Mouse (Mus musculus) right cerebral cortex, postnatal 14 days (tissue): ENCODE data around the gene Ptprk.

Source experiments
- DNase-seq: peaks from one replicate; pipeline ENCODE4 v3.0.0; 2022

Ptprk gene

DNA sequence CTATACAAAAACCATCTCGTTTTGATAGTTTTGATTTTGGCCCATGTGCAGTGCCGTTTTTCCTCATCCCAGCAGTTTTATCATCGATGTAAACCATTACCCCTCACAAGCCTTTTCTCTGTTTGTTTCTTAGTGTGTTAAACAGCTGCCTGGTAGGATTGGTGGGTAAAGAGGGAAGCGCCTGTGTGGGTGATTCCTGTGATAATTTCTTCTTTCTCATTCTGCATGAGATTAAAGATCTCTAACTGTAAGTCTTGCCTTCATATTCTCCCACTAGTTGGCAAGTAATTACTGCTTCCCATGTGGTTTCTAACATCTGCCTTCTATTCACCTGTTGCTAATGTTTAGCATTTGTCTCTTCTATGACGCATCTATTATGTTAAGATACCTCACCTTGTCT is 116.8 kb downstream of the Ptprk start:
- DNase-seq: no peak

DNA sequence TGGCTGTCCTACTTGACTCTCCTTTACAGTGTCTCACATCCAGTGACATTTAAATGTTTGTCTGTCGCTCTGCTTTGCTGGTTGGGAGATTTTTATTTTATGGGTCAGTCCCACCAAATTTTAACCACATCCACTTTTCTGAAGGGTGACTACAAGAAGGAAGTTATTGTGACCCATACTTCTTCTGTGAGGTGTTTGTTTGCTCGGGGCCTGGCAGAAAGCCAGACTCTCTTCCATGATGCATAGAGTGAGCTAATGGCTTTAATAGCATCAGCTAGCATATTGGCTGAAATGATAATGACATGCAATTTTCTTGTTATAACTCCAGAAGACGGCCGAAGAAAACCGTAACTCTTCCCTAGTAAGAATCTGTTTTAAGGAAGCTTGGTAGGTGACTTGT is 119.0 kb downstream of the Ptprk start:
- no peak for DNase-seq

DNA sequence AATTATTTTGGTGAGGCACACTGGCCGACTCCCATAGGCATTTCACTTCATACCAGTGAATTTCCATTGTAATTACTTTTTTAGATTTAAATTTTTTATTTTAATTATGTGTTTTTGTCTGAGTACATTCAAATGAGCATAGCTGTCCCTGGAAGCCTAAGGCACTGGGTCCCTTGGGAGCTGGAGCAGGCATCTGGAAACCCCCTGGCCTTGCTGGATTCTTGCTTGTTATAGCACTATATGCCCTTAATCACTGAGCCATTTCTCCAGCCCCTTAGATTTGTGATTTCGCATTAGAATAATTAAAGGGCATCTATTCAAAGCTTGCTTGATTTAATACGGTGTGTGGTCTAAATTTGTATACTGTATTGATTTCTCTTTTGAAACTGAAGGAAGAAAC is 126.0 kb downstream of the Ptprk start:
- no peak for DNase-seq

DNA sequence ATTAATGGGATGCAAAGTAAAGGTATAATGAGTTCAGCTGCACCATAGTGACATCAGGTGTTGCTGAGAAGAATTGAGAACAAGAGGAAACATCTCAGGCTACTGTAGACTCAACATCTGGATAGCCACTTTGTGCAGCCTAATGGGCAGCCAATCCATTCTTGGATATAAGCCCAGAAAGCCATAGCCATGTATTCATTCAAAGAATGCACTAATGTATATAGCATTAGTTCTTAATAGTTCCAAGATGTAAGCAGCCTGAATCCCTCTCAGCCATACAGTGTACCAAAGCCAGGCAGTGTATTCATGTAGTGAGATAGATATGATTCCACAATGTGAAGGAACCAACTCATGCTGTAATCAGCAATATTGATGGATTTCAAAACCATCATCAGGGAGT is 134.8 kb downstream of the Ptprk start:
- no peak for DNase-seq

DNA sequence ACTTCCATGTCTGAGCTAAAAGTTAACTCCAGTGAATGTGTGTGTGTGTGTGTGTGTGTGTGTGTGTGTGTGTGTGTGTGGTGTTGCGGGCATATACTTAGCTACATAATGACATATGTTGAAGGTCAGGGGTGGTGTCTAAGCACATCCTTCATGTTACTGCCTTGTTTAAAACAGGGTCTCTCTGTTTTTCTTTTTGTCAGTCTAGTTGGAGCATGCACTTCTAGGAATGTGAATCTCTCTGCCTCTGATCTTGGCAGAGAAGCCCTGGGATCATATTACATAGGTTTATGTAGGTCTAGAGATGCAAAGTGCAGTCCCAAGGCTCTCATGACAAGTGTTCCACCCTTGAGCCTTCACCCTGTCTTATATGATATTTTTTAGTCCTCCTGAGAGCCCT is 137.5 kb downstream of the Ptprk start:
- no peak for DNase-seq

DNA sequence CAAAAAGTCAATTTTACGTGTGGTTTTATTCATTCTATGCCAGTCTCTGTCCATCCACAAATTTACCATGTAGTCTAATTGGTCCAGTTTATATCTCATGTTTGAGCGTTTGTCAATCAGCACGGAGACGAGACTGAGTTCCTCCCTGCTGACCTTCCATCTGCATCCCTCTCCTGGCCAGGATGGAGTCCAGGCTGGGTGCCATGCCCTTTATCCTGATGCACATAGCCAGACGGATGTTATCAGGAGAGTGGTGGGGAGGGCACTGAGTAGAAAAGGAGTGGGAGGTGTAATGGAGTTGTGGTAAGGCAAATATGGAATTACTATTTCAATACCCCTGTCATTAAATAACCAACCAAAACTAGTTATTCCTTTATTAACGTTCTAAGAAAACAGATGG is 140.5 kb downstream of the Ptprk start:
- DNase-seq: no peak

DNA sequence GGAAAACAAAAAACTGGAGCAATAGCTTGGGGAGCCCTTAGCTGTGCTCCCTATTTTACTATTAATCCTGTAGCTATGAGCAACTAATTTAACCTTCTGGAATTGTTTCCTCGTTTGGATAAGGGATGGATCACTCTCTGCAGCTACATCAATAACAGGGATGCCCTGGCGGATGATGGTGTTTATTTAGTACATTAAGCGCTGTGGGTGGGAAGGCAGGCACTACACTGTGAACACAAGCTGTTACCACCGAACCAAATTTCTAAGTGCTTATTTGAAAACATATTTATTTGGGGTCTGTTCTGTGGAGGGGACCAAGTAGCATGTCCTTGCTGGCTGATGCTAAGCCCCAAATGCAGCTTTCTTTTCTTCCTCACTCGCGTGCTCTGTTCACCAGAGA is 149.0 kb downstream of the Ptprk start:
- DNase-seq: no peak

DNA sequence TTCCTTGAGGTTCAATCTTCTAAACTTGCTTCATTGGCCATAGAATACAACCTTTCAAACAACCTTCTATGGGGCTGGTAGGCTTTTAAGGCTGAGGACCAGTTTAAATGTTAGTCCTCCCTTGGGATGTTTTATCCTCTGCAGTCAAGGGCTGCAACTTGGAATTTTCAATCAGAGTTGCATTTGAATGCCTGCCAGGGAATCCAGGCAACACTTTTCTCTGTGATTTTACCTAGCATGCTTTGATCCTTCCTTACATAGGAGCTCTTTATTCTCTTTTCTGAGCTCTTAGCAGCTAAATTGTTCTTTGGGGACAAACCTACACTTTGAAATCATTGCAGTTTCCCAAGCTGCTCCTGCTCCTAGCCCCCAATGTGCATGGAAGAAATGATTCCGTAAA is 149.8 kb downstream of the Ptprk start:
- no peak for DNase-seq

DNA sequence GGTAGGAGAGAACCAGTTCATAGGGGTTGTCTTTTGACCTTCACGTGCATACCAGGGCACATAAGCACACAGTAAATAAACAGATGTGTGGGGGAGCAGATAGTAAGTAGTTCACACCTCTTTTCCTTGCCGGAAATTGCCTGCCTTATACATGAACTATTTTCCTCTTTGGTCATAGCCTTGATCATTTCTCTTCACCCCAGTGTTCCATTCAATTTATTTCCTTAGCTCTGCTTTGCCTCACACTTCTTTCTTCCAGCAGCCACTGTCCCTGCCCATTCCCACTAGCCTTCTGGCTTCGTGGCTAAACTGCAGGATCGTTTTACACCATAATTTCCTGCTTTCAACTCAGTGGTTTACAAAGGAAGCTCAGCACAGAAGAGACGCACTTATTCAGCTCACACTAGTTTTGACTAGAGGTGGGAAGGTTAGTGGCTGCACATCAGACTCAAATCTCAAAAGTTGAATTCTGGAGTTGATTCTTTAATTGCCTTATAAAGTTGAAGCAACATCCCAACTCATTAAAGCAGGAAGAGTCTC is 151.0 kb downstream of the Ptprk start:
- DNase-seq: no peak

DNA sequence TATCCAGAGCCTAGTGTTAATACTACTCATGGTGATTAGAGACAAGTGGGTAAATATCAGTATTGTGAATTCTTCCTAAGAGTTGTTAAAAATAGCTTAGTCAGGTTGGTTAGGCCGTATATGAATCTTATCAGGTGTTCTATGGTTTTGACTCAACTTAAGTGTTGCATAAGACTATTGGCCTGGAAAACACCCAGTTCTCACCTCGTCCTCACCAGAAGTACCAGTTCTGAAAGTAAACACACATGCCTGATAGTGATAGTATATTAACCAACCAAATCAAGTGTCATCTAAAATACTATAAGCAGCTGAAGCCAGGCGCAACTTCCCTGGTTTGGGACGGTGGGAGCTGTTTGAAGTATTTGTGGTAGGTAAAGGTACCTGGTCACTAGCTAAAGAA is 153.1 kb downstream of the Ptprk start:
- DNase-seq: no peak

DNA sequence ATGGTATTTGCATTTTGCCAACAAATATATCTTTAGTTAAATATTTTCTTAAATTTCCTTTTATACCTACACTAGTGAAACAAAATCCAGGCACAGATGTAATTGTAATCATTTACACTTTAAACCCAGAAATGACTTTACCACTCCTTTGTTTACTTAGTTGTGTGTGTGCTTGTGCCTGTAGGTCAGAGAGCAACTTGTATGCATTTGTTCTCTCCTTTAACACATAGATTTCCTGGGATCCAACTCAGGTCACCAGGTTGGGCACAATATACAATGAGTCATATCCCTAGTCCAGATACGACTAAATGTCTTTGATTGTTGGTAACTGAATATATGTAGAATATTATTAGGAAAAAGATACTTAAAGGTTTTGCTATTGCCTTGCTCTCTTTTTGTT is 153.6 kb downstream of the Ptprk start:
- no peak for DNase-seq

DNA sequence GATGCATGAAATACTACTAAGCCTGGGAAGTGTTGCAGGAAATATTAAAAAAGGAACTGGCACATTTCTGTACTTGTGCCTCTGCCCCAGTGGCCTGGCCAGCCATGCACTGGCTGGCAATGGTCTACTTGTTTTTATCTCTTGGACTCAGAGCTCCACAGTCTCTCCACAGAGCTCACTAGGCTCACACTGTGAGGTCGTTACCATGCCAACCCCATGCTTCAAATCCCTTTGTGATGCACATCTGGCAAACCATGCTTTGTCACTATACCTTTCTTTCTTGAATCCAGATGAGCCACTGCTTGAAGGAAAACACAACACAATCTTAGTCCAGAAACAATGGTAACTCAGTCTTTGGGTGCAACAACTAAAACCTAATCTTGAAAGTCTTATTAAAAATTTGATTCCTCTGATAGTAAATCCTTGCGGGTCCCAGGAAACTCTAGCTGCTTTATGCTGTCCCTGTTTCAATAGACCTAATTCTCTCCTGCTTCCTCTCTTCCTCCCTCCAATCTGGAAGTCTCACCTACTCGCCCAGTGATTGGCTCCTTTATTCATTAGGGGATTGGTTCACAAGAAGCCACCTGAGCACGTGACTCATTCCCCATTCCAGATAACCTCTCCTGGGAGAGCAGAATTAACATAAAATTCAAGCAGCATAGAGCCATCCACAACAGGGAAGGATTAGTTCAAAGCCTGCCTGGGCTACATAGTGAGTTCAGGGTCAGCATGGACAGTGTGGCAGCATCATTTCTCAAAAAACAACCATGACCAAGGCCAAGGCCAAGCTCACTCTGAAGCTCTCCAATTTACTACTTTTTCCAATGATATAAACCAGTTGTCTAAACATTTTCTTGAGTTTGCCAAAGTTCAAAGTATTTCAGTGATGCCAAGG is 157.9 kb downstream of the Ptprk start:
- DNase-seq: no peak

DNA sequence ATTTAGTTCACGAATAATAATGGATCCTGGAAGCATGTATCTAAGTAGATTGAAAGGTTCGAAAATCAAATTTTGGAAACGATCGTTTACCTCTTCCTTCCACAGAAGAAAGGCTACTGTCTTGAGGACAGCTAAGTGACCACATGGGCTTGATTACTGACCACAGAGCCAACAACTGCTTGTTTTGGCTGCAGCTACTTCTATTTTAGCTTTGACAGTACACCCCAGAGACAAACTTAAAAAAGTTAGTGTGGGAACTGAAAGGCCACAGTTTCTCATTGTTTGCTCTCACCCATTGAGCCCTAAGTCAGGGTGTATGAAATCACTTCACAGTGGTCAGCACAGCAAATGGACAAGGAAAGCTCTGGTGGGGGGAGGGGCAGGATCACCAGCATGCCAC is 174.4 kb downstream of the Ptprk start:
- DNase-seq: no peak

DNA sequence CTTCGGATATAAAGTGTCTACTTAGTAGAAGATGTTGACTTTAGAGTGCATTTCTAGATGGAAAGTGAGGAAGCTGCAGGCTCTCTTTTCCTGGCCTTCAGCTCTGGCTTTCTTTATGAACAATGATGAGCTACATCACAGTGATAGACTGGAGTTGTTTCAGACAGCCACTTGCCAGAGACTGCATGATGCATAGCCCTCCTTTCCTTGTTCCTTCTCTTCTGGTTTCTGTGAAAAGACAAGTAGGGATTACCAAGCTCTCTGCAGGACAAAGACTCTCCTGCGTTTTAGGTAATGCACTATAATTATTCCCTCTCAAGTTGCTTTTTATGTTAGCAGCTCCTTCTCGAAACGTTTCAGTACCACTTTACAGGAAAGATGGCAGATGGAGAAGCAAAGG is 176.8 kb downstream of the Ptprk start:
- no peak for DNase-seq

DNA sequence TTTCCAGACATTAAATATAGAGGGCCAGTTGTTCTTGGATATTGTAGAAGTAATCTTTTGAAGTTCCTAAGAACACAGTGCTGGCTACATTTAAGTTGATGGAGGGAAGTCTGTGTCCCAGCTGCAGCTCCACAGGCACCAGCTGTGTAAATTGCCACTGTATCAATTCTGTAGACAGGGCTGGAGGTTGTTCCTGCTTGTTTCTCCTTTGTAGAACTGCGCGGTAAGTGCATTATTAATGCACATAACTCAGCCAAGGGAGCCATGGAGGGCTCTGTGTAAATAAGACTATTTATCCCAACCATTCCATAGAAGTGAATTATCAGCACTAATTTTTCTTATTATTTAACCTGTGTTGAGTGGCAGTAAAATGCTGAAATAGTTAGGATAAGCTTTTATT is 186.0 kb downstream of the Ptprk start:
- no peak for DNase-seq

DNA sequence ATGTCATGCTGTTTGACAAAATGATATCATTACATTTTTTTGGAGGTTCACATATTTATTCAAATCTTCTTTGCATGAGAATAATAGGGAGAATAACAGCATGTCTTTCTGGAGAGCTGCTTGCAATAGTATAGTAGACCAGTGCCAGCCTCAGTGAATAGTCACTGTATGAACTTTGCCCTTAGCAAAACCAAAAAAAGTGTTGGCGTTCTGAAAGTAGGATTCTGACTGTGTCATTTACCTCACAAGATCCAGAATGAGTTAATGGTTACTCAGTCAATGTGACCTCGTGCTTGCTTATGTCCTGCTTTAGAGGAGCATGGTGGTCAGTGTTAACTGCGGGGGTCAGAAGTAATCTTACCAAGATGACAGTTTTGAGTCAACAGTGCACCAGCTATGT is 187.5 kb downstream of the Ptprk start:
- no peak for DNase-seq

DNA sequence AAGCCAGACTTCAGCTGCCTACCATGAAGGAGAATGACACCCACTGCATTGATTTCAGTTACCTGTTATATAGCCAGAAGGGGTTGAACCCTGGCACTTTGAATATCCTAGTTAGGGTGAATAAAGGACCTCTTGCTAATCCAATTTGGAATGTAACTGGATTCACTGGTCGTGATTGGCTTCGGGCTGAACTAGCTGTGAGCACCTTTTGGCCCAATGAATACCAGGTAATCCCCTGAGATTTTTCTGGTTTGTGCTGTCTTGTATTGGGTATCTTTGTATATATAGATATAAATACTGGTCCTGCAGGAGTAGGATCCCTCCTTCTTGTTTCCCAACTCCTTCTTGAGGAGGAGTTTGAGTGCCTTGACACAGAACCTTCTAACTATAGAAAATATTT is 188.9 kb downstream of the Ptprk start:
- no peak for DNase-seq

DNA sequence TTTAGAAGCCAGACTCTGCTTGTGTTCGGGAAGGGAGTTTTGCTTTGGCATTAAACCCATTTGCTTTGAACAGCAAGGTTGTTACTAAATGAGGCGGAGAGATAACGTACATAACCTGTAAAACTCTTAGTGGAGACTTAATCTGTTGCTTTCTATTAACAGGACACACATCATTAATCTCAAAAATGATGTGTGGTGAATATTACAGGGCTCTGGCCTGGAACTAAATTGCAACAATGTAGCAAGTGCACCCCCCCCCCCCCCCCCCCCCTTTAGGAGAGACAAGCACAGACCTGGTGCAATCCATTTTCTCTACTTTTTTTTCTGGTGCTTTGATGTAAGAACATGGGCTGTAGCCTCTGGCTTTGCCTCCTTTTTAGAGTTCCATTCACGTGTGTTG is 195.7 kb downstream of the Ptprk start:
- DNase-seq: no peak

DNA sequence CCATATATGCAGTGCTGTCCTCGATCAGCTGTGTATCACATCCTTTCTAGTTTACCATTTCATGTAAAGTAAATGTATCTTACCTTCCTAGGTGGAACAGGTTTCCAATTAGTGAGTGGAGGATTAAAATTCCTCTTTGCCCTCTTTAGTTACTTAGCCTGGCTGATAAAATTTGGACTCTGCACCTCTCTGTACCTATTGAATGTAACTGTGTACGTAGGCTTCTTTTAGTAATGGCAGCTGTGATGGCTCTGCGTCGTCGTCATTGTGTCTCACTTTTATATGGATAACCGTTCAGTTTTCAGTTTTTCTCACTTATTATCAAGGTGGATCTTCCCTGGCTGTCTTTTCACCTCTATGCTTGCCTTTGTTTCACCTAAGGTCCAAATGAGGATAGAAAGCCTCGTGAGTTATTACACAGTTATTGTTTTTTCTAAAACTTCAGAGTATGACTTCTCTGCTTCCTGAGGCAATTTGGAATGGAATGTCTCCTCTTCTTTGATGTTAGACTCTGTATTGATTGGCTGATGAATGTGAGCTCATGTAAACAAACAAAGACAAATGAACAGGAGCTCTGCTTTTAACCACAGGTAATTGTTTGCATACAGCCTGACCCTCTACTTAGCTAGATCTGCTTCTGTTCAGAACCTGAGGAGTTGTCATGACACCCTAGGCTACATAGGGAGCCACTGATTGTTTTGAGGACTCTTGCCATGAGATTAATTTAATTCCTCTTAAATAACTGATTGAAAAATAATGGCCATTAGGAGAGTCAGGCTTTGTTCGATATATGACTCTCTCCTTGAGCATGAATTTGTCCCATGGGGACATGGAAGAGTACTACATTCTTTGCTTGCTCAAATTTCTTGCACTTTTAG is 197.3 kb downstream of the Ptprk start:
- no peak for DNase-seq

DNA sequence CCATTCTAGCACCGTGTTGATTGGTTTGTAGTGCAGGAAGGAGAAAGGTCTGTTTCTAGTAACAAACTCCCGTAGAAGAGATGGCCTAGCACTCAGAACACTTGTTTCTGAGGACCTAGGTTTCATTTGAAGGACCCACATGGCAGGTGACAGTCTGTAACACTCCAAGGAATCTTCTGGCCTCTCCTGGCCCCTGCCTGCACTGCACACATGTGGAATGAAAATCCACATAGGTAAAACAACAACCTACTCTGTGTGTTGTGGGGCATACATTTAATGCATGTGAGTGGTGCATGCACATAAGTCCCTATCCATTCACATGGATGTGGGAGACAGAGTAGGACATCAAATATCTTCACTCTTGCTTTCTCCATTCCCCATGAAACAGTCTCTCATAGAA is 204.1 kb downstream of the Ptprk start:
- no peak for DNase-seq

DNA sequence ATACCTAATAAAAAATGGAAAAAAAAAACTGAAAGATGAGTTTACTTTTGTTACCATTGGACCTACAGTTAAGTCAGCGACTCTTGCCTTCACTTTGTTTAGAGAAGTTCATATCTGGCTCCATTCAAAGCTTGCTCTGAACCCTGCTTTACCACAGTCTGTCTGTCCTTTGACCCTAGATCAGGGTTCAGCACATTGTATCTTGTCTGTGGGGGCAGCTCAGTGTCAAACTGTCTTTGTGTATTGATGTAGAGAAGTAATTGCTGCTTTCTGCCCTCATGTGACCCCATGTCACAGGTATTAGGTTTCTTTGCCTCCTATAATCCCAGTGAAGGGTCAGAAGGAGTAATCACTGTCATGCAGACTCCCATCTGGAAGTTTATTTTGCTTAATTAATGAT is 222.9 kb downstream of the Ptprk start:
- no peak for DNase-seq

DNA sequence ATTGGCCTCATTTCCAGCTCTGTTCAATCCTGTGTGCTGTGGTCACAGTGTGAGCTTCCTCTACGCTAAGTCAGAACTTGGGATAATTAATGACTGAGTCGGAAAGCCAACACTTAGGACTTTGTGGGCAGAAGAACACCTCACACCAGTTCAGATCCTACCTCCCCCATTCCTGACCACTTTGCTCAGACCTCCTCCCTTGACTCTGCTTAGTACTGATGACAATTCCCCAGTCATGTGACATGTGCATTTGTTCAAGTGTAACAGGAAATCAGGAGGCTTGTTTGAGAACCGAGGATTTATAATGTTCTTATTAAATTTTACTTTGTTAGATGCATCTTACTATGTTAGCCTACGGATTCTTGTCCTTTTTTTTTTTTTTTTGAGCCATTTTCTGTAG is 224.6 kb downstream of the Ptprk start:
- no peak for DNase-seq

DNA sequence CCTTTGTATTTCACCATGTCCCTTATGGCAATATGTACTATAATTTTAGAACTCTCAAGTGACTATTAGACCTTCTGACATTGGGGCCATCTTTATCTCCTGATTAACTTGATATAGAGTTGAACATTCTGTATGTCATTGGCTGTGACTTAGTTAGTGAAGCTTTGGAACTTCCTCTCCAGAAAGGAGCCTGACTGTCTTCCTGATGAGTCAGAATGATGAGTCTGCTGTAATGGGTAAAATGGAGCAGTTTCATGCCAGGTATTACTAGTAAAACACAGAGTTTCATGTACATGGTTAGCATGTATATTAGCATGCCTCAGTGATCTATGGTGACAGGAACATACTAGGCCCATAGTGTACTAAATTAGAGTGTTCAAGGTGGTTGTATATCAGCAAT is 229.2 kb downstream of the Ptprk start:
- DNase-seq: no peak

DNA sequence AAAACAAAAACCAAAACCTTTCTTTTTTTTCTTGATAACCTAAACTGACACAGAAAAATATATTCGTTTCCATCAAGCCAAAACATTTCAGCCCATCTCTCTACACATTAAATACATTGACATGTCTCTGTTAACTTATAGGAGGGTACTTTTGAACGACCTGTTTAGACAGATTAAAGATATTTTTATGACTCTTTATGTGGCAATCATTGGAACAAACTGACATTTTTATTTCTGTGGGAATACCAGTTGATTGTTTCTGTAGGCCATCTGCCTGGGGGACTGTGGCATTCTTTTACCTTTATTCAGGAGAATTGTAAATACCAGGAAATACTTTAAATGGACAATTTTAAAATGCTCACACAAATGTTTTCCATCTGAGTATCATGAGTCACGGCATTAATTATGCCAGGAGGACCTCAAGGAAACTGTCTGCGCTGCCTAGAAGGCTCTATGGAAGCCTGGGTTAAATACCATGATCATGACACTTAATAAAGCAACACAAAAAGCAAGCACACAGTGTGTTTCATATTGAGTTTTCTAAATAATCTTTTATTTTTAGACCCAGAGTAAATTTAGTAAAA is 229.8 kb downstream of the Ptprk start:
- no peak for DNase-seq
